Mouse (Mus musculus) liver, embryonic 13.5 days (tissue): ENCODE measurements around the gene Traf3ip3. TPM values are rescaled to one million over a fixed set of nuclear protein-coding genes. Genes with fewer than 3 reads are reported as not detected.

Source experiments
- ATAC-seq: fragments of 200-750 bp; cut with Nextera tagmentation; 2 replicates; pipeline ENCODE4 v1.8.0; 2017; ENCODE audit warnings: low read depth, mild to moderate bottlenecking, moderate number of reproducible peaks, moderate library complexity
- DNase-seq: peaks from one replicate; pipeline ENCODE4 v3.0.0; 2022
- H3K27ac ChIP-seq: fragments of 300-500 bp; sonication (generic); 2 replicates; pipeline ENCODE4 v1.5.1; 2015; ENCODE audit warnings: moderate library complexity, mild to moderate bottlenecking, inconsistent platforms
- H3K27me3 ChIP-seq: fragments of 300-500 bp; sonication (generic); 2 replicates; pipeline ENCODE4 v1.6.1; 2015; ENCODE audit warnings: mild to moderate bottlenecking, inconsistent platforms
- H3K36me3 ChIP-seq: fragments of 300-500 bp; sonication (generic); 2 replicates; pipeline ENCODE4 v1.6.1; 2015; ENCODE audit warnings: mild to moderate bottlenecking, inconsistent platforms
- H3K4me1 ChIP-seq: fragments of 300-500 bp; sonication (generic); replicated peaks from 2 replicates; pipeline ENCODE4 v1.6.1; 2015; ENCODE audit warnings: inconsistent platforms
- H3K4me2 ChIP-seq: fragments of 300-500 bp; sonication (generic); 2 replicates; pipeline ENCODE4 v1.6.1; 2015; ENCODE audit warnings: inconsistent platforms, mild to moderate bottlenecking, moderate library complexity
- H3K4me3 ChIP-seq: fragments of 300-500 bp; sonication (generic); replicated peaks from 2 replicates; pipeline ENCODE4 v1.5.1; 2015; ENCODE audit warnings: mild to moderate bottlenecking, inconsistent platforms
- H3K9ac ChIP-seq: fragments of 300-500 bp; sonication (generic); 2 replicates; pipeline ENCODE4 v1.6.1; 2015; ENCODE audit warnings: mild to moderate bottlenecking, inconsistent platforms
- H3K9me3 ChIP-seq: fragments of 300-500 bp; sonication (generic); replicated peaks from 2 replicates; pipeline ENCODE4 v1.6.1; 2016; ENCODE audit warnings: inconsistent platforms
- WGBS: fragments of 180-500 bp; shearing (Covaris S2); methylation state at CpG from one replicate; pipeline ENCODE4 v1.1.7; 2015; ENCODE audit not compliant: insufficient replicate concordance; 5-methylcytosine and 5-hydroxymethylcytosine counted together
- polyA plus RNA-seq: library from polyadenylated mRNA; unstranded; fragments of >200 nt; fragmentation: Nextera tagmentation; extraction: Ambion mirVana; gene quantifications from 2 replicates; pipeline ENCODE4 v1.2.1, GENCODE M21; 2015

Traf3ip3 gene
- polyA plus RNA-seq, 1 experiment from 2014 or later: 7.3 TPM

DNA sequence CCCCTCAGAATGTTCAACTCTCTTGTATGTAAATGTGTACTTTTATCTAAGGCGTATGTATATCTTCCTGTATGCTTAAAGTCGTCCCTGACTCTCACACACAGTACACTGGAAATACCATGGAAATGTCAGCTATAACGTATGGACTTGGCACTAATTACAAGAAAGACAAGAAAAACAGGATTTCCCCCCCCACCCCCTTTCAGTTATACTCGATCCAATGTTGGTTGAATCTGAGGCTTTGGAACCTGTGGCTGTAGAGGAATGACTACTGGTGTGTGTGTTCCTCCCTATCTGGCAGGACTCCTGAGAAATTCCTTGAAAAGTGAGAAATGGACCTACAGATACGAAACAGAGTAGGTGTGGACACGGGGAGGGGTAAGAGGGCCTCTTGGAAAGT lies 13.2 kb downstream of the Traf3ip3 start:
- Histone ChIP-seq H3K9me3 (no peaks in the 10 kb centered on the region), H3K9ac (no peak overlapping the region), H3K4me2 (no peak overlapping the region), H3K4me1 (peaks cover 16% of the 10 kb centered on the region; the same call in 1 of the 2 replicates), H3K36me3 (no peaks in the 10 kb centered on the region), H3K27ac (no peak overlapping the region), H3K27me3 (no peaks in the 10 kb centered on the region), H3K4me3 (no peak overlapping the region)
- DNase-seq: no peak
- no peak for ATAC-seq
- WGBS: 74% methylated on average over 6 of the region's 6 CpGs

DNA sequence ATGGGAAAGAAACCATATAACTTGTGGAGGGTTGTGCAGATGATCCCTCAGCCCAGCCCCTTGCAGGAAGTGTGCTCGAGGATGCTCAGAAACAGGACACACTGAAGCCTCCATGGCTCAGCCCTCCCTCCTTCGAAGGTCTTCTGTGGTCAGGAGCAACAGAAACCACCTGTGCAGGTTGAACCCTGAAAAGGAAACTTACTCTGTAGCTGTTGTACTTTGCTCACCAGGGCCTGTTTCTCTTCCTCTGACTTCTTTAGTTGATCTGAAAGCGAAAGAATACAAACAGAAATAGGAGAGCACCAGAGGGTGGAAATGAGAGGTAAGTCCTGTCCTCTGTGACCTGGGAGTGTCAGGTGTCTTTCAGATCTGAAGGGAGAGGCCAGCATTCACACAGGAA lies 20.4 kb downstream of the Traf3ip3 start:
- DNase-seq (no peak), ATAC-seq (no peak)
- no peak overlapping the region for H3K27ac ChIP-seq
- H3K9me3 ChIP-seq: no peaks in the 10 kb centered on the region
- H3K4me3 ChIP-seq: no peak overlapping the region
- H3K27me3 ChIP-seq: no peaks in the 10 kb centered on the region
- no peaks in the 10 kb centered on the region; the same call in 1 of the 2 replicates for H3K4me1 ChIP-seq
- H3K4me2 ChIP-seq: no peak overlapping the region
- 75% methylated on average over 3 of the region's 3 CpGs for WGBS
- no peaks in the 10 kb centered on the region for H3K36me3 ChIP-seq
- H3K9ac ChIP-seq: no peak overlapping the region

DNA sequence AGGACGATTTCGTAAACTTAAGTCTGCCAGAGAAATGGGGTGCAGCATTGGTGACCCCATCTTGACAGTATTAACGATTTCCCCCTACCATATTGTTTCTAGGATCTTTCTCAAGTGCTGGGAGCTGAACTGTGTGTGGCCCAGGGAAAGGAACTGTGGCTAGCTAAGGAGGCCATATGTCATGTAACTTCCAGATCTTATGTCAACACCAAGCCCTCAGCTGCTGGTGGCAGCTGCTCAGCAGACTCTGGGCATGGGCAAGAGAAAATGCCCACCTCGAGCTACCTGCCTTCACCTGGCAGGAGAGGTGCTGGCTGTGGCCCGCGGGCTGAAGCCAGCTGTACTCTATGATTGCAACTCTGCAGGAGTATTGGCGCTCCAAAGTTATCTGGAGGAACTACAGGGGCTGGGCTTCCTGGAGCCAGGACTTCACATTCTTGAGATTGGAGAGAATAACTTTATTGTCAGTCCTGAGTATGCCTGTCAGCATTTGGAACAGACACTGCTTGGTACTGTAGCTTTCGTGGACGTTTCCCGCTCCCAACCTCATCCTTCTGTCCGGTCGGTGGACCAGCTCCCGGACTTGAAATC lies 27.3 kb downstream of the Traf3ip3 start:
- Histone ChIP-seq H3K9me3 (no peaks in the 10 kb centered on the region), H3K27me3 (no peaks in the 10 kb centered on the region), H3K27ac (peak overlapping the region; percentile 80), H3K9ac (peak overlapping the region; percentile 90), H3K4me3 (peak overlapping the region; percentile 88), H3K4me1 (peaks cover 40% of the 10 kb centered on the region), H3K4me2 (peak overlapping the region; percentile 91), H3K36me3 (no peaks in the 10 kb centered on the region)
- 67% methylated on average over 13 of the region's 13 CpGs for WGBS
- ATAC-seq: no peak
- DNase-seq: no peak

DNA sequence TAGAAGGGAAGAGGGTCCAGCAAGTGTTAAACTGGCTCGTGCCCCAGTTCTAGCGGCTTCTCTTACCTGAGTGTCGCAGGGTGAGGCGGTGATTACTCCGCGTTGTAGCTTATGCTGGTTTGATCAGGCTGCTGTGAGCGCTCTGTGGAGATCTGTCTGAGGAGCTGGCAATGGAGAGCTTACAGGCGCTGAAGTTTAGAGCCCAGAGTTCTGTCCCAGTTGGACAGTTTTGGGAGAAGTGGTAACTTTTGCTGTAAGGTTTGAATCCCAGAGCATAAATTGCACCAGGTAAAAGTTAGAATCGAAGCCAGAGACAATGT lies 27.7 kb downstream of the Traf3ip3 start:
- ATAC-seq (no peak), DNase-seq (no peak)
- peak overlapping the region; percentile 91 for H3K4me2 ChIP-seq
- 14% methylated on average over 9 of the region's 9 CpGs for WGBS
- H3K9ac ChIP-seq: peak overlapping the region; percentile 90
- H3K9me3 ChIP-seq: no peaks in the 10 kb centered on the region
- H3K27me3 ChIP-seq: no peaks in the 10 kb centered on the region
- peak overlapping the region; percentile 80 for H3K27ac ChIP-seq
- H3K4me1 ChIP-seq: peaks cover 40% of the 10 kb centered on the region
- H3K4me3 ChIP-seq: peak overlapping the region; percentile 88
- H3K36me3 ChIP-seq: no peaks in the 10 kb centered on the region

DNA sequence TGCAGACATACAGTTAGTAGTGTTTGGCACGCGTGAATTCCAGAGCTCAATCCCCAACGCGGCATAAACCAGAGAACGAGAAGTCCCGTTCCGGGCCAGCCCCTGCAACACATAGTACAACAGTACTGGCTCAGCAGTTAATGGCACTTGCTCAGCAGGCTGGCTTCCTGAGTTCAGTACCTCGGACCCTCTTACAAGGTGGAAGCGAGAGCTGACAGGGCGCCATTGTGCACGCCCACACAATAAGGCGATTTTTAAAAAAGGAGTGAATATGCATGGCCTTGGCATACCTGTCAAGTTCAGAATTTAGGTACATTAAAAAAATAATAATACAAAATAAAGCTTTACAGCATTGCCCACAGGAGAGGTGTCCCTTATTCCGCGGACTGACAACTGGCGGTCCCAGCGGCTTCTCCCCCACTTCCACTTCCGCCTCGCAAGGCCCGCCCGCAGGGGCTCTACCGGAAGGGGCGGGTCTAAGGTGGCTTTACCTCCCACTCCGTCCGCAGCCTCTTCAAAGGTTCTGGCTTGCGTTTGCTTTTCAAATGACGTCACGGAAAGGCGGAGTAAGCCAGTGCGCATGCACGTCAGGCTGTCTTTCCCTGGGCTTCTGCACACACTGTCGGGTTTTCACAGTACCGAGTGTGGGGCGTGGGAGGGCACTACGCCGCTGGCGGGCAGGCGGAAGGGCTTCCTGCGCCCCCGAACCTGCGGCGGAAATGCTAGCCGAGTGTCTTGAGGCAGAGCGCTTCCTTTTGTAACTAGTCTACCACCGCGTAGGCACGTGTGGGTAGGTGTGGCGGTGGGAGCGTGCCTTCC lies 28.3 kb downstream of the Traf3ip3 start:
- under 1% methylated on average over 48 of the region's 48 CpGs for WGBS
- H3K4me3 ChIP-seq: peak overlapping the region; percentile 88
- peak overlapping the region; percentile 80 for H3K27ac ChIP-seq
- peak overlapping the region; percentile 91 for H3K4me2 ChIP-seq
- peaks cover 40% of the 10 kb centered on the region for H3K4me1 ChIP-seq
- no peaks in the 10 kb centered on the region for H3K27me3 ChIP-seq
- no peaks in the 10 kb centered on the region for H3K9me3 ChIP-seq
- peak overlapping the region; percentile 90 for H3K9ac ChIP-seq
- peak; percentile 99 for ATAC-seq
- no peaks in the 10 kb centered on the region for H3K36me3 ChIP-seq
- peak; percentile 99 for DNase-seq

DNA sequence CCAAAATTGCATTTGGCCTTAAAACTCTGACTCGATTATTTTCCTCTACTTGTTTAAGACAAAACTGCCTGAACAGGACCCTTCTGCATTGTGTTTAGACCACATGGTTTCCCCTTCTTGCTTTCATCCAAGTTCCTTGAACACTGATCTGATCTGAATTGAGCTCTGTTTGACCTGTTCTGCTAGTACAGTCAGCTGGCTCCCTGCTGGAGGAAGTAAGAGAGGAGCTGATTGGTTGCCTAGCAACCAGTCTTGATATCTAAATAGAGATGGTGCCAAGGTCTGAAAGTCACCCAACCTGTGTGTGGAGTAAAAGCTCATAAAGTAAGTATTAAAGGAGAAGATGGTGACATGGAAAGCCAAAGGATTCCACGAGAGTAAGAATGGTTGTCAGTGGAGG lies 31.6 kb downstream of the Traf3ip3 start:
- H3K36me3 ChIP-seq: no peaks in the 10 kb centered on the region
- H3K4me3 ChIP-seq: no peak overlapping the region
- H3K27ac ChIP-seq: no peak overlapping the region
- H3K4me1 ChIP-seq: peaks cover 29% of the 10 kb centered on the region
- H3K9me3 ChIP-seq: no peaks in the 10 kb centered on the region
- H3K9ac ChIP-seq: no peak overlapping the region
- H3K4me2 ChIP-seq: no peak overlapping the region
- no peak for ATAC-seq
- no peaks in the 10 kb centered on the region for H3K27me3 ChIP-seq
- 61% methylated on average over 2 of the region's 2 CpGs for WGBS
- no peak for DNase-seq

DNA sequence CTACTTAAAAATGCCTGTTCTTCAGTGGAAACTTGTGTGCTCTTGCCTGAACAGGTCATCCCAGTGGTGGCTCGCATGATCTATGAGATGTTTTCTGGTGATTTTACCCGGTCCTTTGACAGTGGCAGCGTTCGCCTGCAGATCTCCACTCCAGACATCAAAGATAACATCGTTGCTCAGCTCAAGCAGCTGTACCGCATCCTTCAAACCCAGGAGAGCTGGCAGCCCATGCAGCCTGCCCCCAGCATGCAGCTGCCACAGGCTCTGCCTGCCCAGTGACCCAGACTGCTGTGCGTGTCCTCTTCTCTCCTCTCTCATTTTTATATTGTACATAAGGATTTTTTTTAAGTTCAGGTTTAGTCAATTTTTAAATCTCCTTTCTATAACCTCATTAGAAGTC lies 32.3 kb downstream of the Traf3ip3 start:
- ATAC-seq (no peak), DNase-seq (no peak)
- Histone ChIP-seq H3K36me3 (no peaks in the 10 kb centered on the region), H3K4me2 (no peak overlapping the region), H3K9ac (no peak overlapping the region), H3K27ac (no peak overlapping the region), H3K27me3 (no peaks in the 10 kb centered on the region), H3K4me1 (peaks cover 23% of the 10 kb centered on the region), H3K4me3 (no peak overlapping the region), H3K9me3 (no peaks in the 10 kb centered on the region)
- 75% methylated on average over 7 of the region's 7 CpGs for WGBS

DNA sequence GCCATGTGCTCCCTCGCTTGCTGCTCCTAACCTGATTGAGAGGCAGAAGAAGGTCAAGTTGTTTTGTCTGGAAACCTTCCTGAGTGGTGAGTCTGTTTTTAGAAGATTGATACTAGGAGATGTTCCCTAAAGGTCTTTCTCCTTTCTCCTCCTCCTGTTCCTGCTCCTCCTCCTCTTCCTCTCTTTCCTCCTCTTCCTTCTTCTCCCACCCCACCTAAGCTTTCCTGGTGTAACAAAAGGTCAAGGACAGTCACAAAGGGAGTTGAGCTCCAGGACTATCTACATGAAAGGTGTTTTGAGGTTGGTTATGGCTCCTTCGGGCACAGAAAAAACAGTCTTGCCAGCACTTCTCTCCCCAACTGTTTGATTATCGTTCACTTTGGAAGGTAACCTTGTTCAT lies 33.8 kb downstream of the Traf3ip3 start, which contains the start of gene A130010J15Rik:
TSS of gene A130010J15Rik (plus strand) at position 301 of the 400 bp plus-strand sequence.
- 74% methylated on average over 3 of the region's 3 CpGs for WGBS
- Histone ChIP-seq H3K4me1 (peaks cover 15% of the 10 kb centered on the region), H3K9me3 (no peaks in the 10 kb centered on the region), H3K9ac (no peak within 1 kb of the TSS), H3K27me3 (no peaks in the 10 kb centered on the region), H3K4me2 (no peak within 1 kb of the TSS), H3K36me3 (no peaks in the 10 kb centered on the region), H3K27ac (no peak within 1 kb of the TSS), H3K4me3 (no peak within 1 kb of the TSS)
- no peak for ATAC-seq
- DNase-seq: no peak

DNA sequence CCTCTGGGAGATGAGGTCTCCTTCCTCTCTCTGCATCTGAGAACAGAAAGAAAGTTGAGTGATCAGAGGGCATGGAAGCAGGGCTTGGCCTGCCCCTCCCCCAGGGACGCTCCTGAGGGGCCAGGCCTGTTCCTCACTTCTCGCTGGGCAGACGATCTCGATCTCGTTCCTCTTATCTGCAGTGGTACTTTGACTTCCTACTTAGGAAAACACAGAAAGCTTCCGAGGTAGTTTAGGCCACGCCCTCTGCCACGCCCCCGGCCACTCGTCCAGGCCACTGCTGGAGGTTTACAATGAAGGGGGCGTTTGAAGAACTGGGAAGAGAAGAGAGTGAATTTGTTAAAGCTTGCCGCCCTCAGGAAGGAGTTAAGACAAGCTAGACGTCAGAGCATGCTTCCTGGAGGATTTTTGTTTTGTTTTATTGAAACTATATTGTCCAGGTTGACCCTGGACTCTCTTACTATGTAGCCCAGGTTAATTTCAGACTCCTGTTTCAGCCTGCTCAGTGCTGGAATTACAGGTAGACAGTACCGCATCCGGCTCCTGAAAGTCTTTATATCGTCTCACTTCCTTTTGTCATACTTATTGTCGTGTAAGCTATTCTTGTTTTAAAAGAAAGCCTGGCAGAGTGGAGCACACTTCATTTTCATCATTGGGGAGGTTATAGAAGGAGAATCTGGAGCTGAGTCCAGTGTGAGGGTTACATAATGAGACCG lies 41.0 kb downstream of the Traf3ip3 start:
- peak; percentile 62 for ATAC-seq
- Histone ChIP-seq H3K4me3 (peak overlapping the region; percentile 21; the same call in 1 of the 2 replicates), H3K36me3 (no peaks in the 10 kb centered on the region), H3K9me3 (no peaks in the 10 kb centered on the region), H3K27ac (peak overlapping the region; percentile 4; the same call in 1 of the 2 replicates), H3K27me3 (no peaks in the 10 kb centered on the region), H3K4me2 (peak overlapping the region; percentile 53), H3K9ac (no peak overlapping the region; the same call in 1 of the 2 replicates), H3K4me1 (peaks cover 37% of the 10 kb centered on the region)
- peak; percentile 62 for DNase-seq
- 13% methylated on average over 18 of the region's 18 CpGs for WGBS

DNA sequence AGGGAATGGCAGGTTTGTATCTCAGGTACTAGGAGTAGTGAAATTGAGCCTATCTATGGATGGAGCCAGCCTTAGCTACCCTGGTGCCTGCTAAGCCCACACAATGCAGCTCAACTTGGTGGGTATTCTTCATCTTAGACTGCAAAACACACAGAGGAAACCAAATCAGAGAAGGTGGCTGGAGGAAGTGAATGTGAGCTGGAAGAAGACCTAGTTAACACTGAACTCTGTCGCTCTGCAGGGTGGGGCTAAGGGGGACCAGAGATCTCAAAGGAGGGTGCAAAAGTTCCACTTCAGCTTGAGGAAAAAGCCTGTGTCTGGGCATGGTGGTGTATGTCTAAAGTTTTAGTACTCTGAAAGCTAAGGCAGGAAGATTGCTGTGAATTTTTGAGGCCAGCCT lies 41.9 kb downstream of the Traf3ip3 start:
- Histone ChIP-seq H3K9ac (0 out of 2 replicates have a peak overlapping the region, but pooled peaks have one; percentile 3), H3K4me2 (peak overlapping the region; percentile 53; the same call in 1 of the 2 replicates), H3K4me3 (no peak overlapping the region), H3K36me3 (no peaks in the 10 kb centered on the region), H3K9me3 (no peaks in the 10 kb centered on the region), H3K27ac (no peak overlapping the region), H3K4me1 (peaks cover 37% of the 10 kb centered on the region), H3K27me3 (peaks cover 2% of the 10 kb centered on the region; the same call in 1 of the 2 replicates)
- ATAC-seq (no peak), DNase-seq (no peak)
- WGBS: 27% methylated on average over 1 of the region's 1 CpGs

DNA sequence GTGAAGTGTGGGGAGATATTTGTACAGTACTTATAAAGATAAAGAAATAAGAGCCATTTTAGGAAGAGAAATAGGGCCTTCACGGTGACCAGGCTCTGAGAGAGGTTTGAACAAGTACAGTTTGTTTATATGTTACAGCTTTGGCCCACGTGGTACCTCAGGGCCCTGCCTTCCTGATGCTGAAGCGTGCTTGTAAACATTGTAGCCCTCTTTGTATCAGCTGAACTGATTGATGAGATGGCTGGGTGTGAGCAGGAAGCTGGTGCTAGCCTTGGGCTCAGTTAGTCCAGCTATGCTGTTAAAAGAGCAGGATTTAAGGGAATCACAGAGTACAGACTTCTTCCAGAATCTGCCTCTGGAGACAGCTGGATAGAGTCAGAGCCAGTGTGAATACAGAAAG lies 42.3 kb downstream of the Traf3ip3 start:
- peaks cover 6% of the 10 kb centered on the region for H3K27me3 ChIP-seq
- no peak overlapping the region for H3K9ac ChIP-seq
- H3K4me3 ChIP-seq: no peak overlapping the region
- peaks cover 37% of the 10 kb centered on the region for H3K4me1 ChIP-seq
- H3K36me3 ChIP-seq: no peaks in the 10 kb centered on the region
- no peak for DNase-seq
- 43% methylated on average over 3 of the region's 3 CpGs for WGBS
- H3K27ac ChIP-seq: no peak overlapping the region
- H3K4me2 ChIP-seq: no peak overlapping the region
- no peaks in the 10 kb centered on the region for H3K9me3 ChIP-seq
- ATAC-seq: no peak
